Mouse (Mus musculus) cerebellum, adult 2 months (tissue): Measurements from ENCODE around the gene Cpne8. TPM values are rescaled to one million over a fixed set of nuclear protein-coding genes. Genes with fewer than 3 reads are reported as not detected.

Source experiments
- DNase-seq, 2 experiments: peaks; one replicate each; pipeline ENCODE4 v3.0.0; 2021
- H3K27ac ChIP-seq: fragments of 200-500 bp; 2 replicates; pipeline ENCODE4 v1.5.1; 2012; ENCODE audit warnings: low read length, control low read depth, inconsistent platforms; ENCODE audit not compliant: insufficient read depth
- H3K27me3 ChIP-seq: fragments of 200-500 bp; 2 replicates; pipeline ENCODE4 v1.6.1; 2012; ENCODE audit warnings: inconsistent platforms, mild to moderate bottlenecking, low read length, moderate library complexity; ENCODE audit not compliant: control insufficient read depth, insufficient read depth
- H3K4me1 ChIP-seq: fragments of 200-500 bp; 2 replicates; pipeline ENCODE4 v1.6.1; 2011; ENCODE audit warnings: low read length; ENCODE audit not compliant: control insufficient read depth, insufficient read depth
- H3K4me3 ChIP-seq: fragments of 200-500 bp; replicated peaks from 2 replicates; pipeline ENCODE3; 2011; ENCODE audit warnings: mild to moderate bottlenecking, low read depth, low read length, control low read depth; ENCODE audit not compliant: insufficient read depth
- CTCF ChIP-seq: fragments of 200-500 bp; IDR thresholded peaks from 2 replicates; pipeline ENCODE4 v1.5.1; 2011; ENCODE audit warnings: low read depth, mild to moderate bottlenecking, control low read depth, low read length, moderate library complexity, borderline replicate concordance; ENCODE audit not compliant: insufficient read depth
- POLR2A ChIP-seq: fragments of 200-500 bp; IDR thresholded peaks from 2 replicates; pipeline ENCODE4 v1.6.1; 2011; ENCODE audit warnings: low read length, control low read depth, borderline replicate concordance; ENCODE audit not compliant: insufficient read depth
- WGBS: fragments of 180-500 bp; shearing (Covaris S2); methylation state at CpG from one replicate; pipeline ENCODE4 v1.1.7; 2018; 5-methylcytosine and 5-hydroxymethylcytosine counted together
- polyA plus RNA-seq: library from polyadenylated mRNA; depleted of rRNA; stranded (reverse); fragments of >200 nt; gene quantifications from 2 replicates; pipeline ENCODE4 v1.2.3, GENCODE M21; 2012

Cpne8 gene
- polyA plus RNA-seq, 1 experiment, result 22.3 TPM

DNA sequence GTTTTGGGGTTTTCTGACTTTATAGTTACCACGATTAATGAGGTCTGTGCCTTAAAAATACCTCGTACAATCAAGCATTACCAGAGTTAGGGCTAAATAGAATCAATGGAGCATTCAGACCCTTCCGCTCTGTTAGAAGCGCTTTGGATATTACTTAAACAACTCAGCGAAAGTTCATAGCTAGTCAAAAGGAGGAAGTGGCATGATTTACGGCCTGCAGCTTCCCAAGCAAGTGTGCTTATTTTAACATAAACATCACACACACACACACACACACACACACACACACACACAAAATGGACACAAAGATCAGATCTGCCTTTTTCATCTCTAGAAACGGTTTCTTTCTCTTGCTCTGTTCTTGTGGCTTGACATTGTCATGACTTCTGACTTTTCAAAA is 9.7 kb downstream of the Cpne8 start:
- 70% methylated on average over 7 of the region's 7 CpGs for WGBS
- Histone ChIP-seq H3K27me3 (no peaks in the 10 kb centered on the region), H3K27ac (no peak overlapping the region), H3K4me3 (no peak overlapping the region), H3K4me1 (no peaks in the 10 kb centered on the region)
- TF ChIP-seq CTCF (no peak), POLR2A (no peak)
- no peak for DNase-seq

DNA sequence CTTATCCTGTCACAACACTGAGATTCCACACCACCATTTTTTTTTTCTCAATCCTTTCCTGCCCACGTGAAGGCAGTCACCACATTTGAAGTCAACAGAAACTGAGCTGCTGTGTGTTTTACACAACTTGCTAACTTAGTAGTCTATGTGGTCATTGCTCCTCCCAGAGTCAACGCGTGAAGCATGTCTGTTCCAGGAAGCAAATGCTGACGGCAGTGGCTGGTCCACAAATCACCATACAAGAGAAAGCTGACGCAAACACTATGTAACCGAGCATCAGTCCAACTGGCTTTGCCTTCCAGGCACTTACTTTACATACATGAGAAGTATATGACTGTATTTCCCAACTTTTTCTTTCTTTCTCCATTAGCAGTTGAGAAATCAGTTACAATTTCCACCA is 12.3 kb downstream of the Cpne8 start:
- H3K27ac ChIP-seq, result no peak overlapping the region
- no peaks in the 10 kb centered on the region for H3K4me1 ChIP-seq
- DNase-seq, result no peak
- TF ChIP-seq POLR2A, result no peak
- no peak for TF ChIP-seq CTCF
- no peaks in the 10 kb centered on the region for H3K27me3 ChIP-seq
- WGBS, result 90% methylated on average over 6 of the region's 6 CpGs
- no peak overlapping the region for H3K4me3 ChIP-seq

DNA sequence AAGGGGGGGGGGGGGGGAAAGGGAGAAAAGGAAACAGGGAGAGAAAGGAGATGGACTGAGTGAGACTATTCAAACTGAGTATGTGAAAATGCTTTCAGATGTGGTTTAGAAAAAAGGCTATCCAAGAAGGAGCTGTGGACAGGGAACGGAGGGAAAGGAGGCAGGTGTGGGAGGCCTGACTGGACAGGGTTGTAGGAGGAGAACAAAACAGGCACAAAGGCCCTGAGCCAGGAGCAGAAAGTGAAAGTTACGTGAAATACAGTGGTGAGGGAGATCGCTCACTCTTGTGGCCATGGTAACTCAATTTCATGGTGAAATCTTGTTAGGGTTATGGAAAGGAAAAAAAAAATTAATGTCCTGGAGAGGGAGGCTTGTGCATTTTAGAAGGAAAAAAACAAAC is 14.6 kb downstream of the Cpne8 start:
- no peak overlapping the region for H3K27ac ChIP-seq
- H3K4me1 ChIP-seq, result no peaks in the 10 kb centered on the region
- TF ChIP-seq POLR2A (no peak), CTCF (no peak)
- WGBS, result 47% methylated on average over 3 of the region's 3 CpGs
- H3K27me3 ChIP-seq, result no peaks in the 10 kb centered on the region
- DNase-seq, result no peak
- H3K4me3 ChIP-seq, result no peak overlapping the region

DNA sequence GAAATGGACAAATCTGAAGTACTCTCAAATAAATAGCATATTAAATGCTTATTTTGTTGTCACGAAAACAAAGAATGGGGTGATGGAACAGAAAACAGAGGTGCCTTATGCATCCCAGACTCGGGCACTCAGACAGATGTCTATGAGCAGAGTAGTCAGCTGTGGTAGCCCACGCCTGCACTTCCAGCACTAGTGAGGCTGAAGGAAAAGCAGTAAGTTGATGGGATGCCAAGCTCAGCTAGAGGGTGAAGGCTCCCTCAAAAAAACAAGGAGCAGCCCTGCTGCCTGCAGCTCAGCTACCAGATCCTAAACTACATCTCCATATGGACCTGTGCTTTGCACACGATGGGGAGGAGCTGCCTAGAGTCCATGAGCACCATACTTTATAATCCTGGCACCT is 15.6 kb downstream of the Cpne8 start:
- no peak for TF ChIP-seq POLR2A
- DNase-seq, result no peak
- Histone ChIP-seq H3K4me1 (no peaks in the 10 kb centered on the region), H3K27me3 (no peaks in the 10 kb centered on the region), H3K4me3 (no peak overlapping the region), H3K27ac (no peak overlapping the region)
- 51% methylated on average over 4 of the region's 4 CpGs for WGBS

DNA sequence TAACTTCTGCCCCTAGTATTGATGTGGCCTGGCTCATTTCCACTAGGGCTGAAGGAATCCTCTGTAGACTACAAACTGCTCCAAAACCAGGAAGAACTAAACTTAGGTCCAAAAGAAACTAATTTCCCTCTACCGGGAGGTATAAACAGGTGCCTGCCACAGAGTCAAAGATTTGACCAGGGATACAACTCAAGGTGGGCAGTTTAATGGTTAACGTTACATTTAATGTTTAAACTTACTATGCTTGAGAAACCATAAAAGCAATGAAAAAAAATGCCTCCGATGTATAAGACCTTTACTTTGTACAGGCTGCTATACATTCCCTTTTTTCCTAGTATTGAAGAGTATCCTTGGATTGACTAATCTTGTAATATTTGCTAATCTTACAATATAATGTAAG is 18.5 kb downstream of the Cpne8 start:
- WGBS, result 95% methylated on average over 3 of the region's 3 CpGs
- Histone ChIP-seq H3K4me1 (no peaks in the 10 kb centered on the region), H3K4me3 (no peak overlapping the region), H3K27ac (no peak overlapping the region), H3K27me3 (no peaks in the 10 kb centered on the region)
- DNase-seq, result no peak
- no peak for TF ChIP-seq CTCF
- TF ChIP-seq POLR2A, result no peak

DNA sequence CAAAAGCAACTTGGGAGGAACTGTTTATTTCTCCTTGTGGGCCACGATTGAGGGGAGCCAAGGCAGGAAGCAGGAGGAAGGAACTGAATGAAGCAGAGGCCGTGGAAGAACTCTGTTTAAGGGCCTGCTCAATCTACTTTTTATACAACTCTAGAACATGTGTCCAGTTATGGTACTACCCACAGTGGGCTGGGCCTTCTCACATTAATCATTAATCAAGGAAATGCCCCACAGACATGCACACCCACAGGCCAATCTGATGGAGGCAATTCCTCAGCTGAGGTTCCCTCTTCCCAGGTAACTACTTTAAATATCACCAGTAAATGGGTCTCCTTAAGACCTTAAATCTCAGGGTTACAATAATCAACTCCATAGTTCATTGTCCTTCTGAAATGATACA is 21.2 kb downstream of the Cpne8 start:
- DNase-seq, result no peak
- H3K27me3 ChIP-seq, result no peaks in the 10 kb centered on the region
- 78% methylated on average over 2 of the region's 2 CpGs for WGBS
- H3K27ac ChIP-seq, result no peak overlapping the region
- no peak for TF ChIP-seq POLR2A
- H3K4me1 ChIP-seq, result no peaks in the 10 kb centered on the region
- no peak overlapping the region for H3K4me3 ChIP-seq

DNA sequence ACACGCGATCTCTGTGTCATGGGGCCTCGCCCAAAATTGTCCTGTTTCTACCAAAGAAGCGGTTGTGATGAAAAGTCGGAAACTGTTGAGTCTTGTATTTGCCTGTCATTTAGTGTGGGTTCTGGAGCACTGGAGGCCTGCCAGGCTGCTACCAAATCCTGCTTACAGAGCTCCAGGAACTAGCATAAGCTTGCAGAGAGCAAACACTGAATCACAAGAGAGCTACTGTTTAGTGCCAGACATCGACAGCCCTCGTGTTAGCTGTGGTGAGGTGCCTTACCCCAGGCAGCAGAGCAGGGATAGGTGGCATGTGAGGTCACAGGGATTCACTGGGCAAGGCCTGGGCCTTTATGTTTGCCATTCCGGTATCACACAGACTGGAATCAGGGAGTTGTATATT is 22.7 kb downstream of the Cpne8 start:
- H3K4me3 ChIP-seq, result no peak overlapping the region

DNA sequence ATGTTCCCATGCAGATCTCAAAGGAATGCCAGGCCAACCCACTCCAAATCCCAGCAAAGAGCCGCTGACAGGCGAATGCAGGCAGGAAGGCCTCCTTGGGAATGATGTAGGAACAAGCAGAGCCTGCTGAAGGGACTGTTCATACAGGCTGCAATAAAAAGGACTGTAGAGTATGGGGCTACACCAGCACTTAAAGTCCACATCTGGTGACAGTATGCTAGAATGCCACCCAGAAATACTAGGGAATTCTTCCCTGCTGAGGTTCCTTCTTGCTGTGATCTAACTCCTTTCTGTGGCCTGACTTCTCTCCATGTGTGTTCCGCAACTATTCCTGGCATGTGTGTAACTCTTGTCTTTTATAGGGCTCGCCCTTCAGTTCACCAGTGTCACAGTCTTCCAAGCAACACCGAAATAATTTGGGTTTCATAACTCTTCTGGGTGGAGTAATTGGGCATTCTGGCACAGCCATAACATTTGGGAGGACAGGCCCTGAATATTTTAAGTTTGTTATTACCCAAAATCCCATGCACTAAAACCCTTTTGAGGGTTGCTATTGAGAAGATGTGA is 32.1 kb downstream of the Cpne8 start:
- no peak for DNase-seq
- TF ChIP-seq POLR2A (no peak), CTCF (no peak)
- Histone ChIP-seq H3K27ac (no peak overlapping the region), H3K4me1 (no peaks in the 10 kb centered on the region), H3K4me3 (no peak overlapping the region), H3K27me3 (no peaks in the 10 kb centered on the region)
- 68% methylated on average over 5 of the region's 5 CpGs for WGBS

More for the DNA sequence above, 22.7 kb downstream of the Cpne8 start:
- Histone ChIP-seq H3K27me3 (no peaks in the 10 kb centered on the region), H3K27ac (no peak overlapping the region), H3K4me1 (no peaks in the 10 kb centered on the region)
- TF ChIP-seq CTCF, result no peak
- no peak for TF ChIP-seq POLR2A
- whole genome bisulfite sequencing, result 70% methylated on average over 8 of the region's 8 CpGs
- no peak for DNase-seq

DNA sequence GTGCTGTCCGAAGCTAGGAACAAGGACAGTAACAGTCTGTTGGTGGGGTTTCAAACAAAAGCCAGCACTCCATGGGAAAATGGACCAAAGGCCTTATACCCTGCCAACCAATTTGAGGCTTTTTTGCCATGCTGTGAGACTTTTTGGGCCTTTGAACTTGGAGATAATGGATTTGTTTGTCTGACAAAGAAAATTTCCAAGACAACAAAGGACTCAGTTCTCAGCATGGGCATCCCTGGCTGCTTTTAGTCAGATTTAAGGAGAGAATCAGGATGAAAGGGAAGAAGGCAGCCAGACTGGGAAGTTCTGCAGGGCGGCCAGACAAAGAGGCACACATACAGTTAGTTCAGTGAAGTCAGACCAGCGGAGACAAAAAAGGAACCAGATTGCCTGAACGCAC is 32.9 kb downstream of the Cpne8 start:
- no peak for DNase-seq
- H3K27ac ChIP-seq, result no peak overlapping the region
- TF ChIP-seq POLR2A (no peak), CTCF (no peak)
- H3K4me1 ChIP-seq, result no peaks in the 10 kb centered on the region
- no peaks in the 10 kb centered on the region for H3K27me3 ChIP-seq
- WGBS, result 25% methylated on average over 4 of the region's 4 CpGs
- no peak overlapping the region for H3K4me3 ChIP-seq
